Mouse (Mus musculus): ENCODE results near the gene Olfr1265. TPM values are rescaled to one million over a fixed set of nuclear protein-coding genes. Genes with fewer than 3 reads are reported as not detected.

The Olfr1265 gene
- polyA plus RNA-seq, 1 experiment: not detected

GRCm38 (mm10) chr2:90063494-90063893, 28.4 kb downstream of the Olfr1265 start, which contains the start of gene Olfr140:
Olfr140 (minus strand) TSS chr2:90063594.
- H3K79me2 ChIP-seq (ENCODE audit: control insufficient read depth, insufficient read depth): no peaks in the 10 kb centered on the region
- no peak within 1 kb of the TSS for H3ac ChIP-seq (ENCODE audit: control insufficient read depth, insufficient read length)
- H3K4me3 ChIP-seq: no peak within 1 kb of the TSS
- H3K27me3 ChIP-seq (ENCODE audit: control insufficient read depth, insufficient read depth, insufficient read length): no peaks in the 10 kb centered on the region
- H3K36me3 ChIP-seq (ENCODE audit: control insufficient read depth, insufficient read depth): no peaks in the 10 kb centered on the region
- TF ChIP-seq E2F4 (IDR thresholded peaks at IDR 0.05; ENCODE audit: insufficient read depth) (no peak), TCF12 (IDR thresholded peaks at IDR 0.05; ENCODE audit: insufficient read depth, poor library complexity, severe bottlenecking) (no peak), REST (IDR thresholded peaks at IDR 0.05; ENCODE audit: insufficient read depth, insufficient read length) (no peak), MYOD1 (IDR thresholded peaks at IDR 0.05; ENCODE audit: control insufficient read depth in 1 of 3, insufficient read length in 2 of 3, low read depth in 2 of 3) (no peak), MYOG (IDR thresholded peaks at IDR 0.05; ENCODE audit: control insufficient read depth in 1 of 3, insufficient read depth in 1 of 3, insufficient read length in 2 of 3, low read depth in 2 of 3) (no peak), MAX (IDR thresholded peaks at IDR 0.05; ENCODE audit: low read depth) (no peak), POLR2A (IDR thresholded peaks at IDR 0.05; ENCODE audit: insufficient read length, low read depth) (no peak), CEBPB (IDR thresholded peaks at IDR 0.05; ENCODE audit: insufficient read depth, poor library complexity, severe bottlenecking) (no peak)
- no peak within 1 kb of the TSS for H3K4me2 ChIP-seq (ENCODE audit: low read depth)

GRCm38 (mm10) chr2:90070065-90070464, 34.9 kb downstream of the Olfr1265 start:
- TF ChIP-seq POLR2AphosphoS2 (IDR thresholded peaks at IDR 0.05; ENCODE audit: insufficient read length, low read depth): no peak
- TF ChIP-seq CEBPB (IDR thresholded peaks at IDR 0.05; ENCODE audit: insufficient read depth, poor library complexity, severe bottlenecking): no peak
- TF ChIP-seq MAX (IDR thresholded peaks at IDR 0.05; ENCODE audit: low read depth): no peak
- TF ChIP-seq REST (IDR thresholded peaks at IDR 0.05; ENCODE audit: insufficient read depth, insufficient read length): no peak
- TF ChIP-seq USF1 (IDR thresholded peaks at IDR 0.05; ENCODE audit: low read depth): no peak
- no peak for TF ChIP-seq MYOD1 (IDR thresholded peaks at IDR 0.05; ENCODE audit: control insufficient read depth in 1 of 3, insufficient read length in 2 of 3, low read depth in 2 of 3)
- TF ChIP-seq SRF (IDR thresholded peaks at IDR 0.05; ENCODE audit: control insufficient read depth, insufficient read length, low read depth): no peak
- TF ChIP-seq TCF12 (IDR thresholded peaks at IDR 0.05; ENCODE audit: insufficient read depth, poor library complexity, severe bottlenecking): no peak
- no peak for TF ChIP-seq POLR2A (IDR thresholded peaks at IDR 0.05; ENCODE audit: insufficient read length, low read depth)
- no peak for TF ChIP-seq TCF3 (IDR thresholded peaks at IDR 0.05; ENCODE audit: insufficient read length, low read depth)
- H3K79me2 ChIP-seq (ENCODE audit: control insufficient read depth, insufficient read depth): no peaks in the 10 kb centered on the region
- H3K4me3 ChIP-seq: no peak overlapping the region
- H3ac ChIP-seq (ENCODE audit: control insufficient read depth, insufficient read length): no peak overlapping the region
- no peaks in the 10 kb centered on the region for H3K36me3 ChIP-seq (ENCODE audit: control insufficient read depth, insufficient read depth)
- no peak overlapping the region for H3K4me2 ChIP-seq (ENCODE audit: low read depth)
- H3K27me3 ChIP-seq (ENCODE audit: control insufficient read depth, insufficient read depth, insufficient read length): no peaks in the 10 kb centered on the region

Other genes with a start within 250 kb of the Olfr1265 start
- not detected for gene Olfr1254, start 241.7 kb upstream of the Olfr1265 start, polyA plus RNA-seq (2012; fragmentation: generic; extraction: Trizol)
- gene Olfr1255, start 223.3 kb upstream of the Olfr1265 start, polyA plus RNA-seq (2012; fragmentation: generic; extraction: Trizol): not detected
- not detected for gene Olfr1256, start 193.8 kb upstream of the Olfr1265 start, polyA plus RNA-seq (2012; fragmentation: generic; extraction: Trizol)
- gene Olfr48, start 187.1 kb upstream of the Olfr1265 start, polyA plus RNA-seq (2012; fragmentation: generic; extraction: Trizol): not detected
- gene Olfr1257, start 156.9 kb upstream of the Olfr1265 start, polyA plus RNA-seq (2012; fragmentation: generic; extraction: Trizol): not detected
- gene Olfr1258, start 108.0 kb upstream of the Olfr1265 start, polyA plus RNA-seq (2012; fragmentation: generic; extraction: Trizol): 0.17 TPM
- gene Olfr1259, start 86.7 kb upstream of the Olfr1265 start, polyA plus RNA-seq (2012; fragmentation: generic; extraction: Trizol): 0.59 TPM
- gene Olfr1260, start 61.0 kb upstream of the Olfr1265 start, polyA plus RNA-seq (2012; fragmentation: generic; extraction: Trizol): 0.05 TPM
- not detected for gene Olfr1261, start 44.1 kb upstream of the Olfr1265 start, polyA plus RNA-seq (2012; fragmentation: generic; extraction: Trizol)
- not detected for gene Olfr1262, start 35.2 kb upstream of the Olfr1265 start, polyA plus RNA-seq (2012; fragmentation: generic; extraction: Trizol)
- 0.02 TPM for gene Olfr1263, start 23.2 kb upstream of the Olfr1265 start, polyA plus RNA-seq (2012; fragmentation: generic; extraction: Trizol)
- gene Olfr1264, start 9.8 kb upstream of the Olfr1265 start, polyA plus RNA-seq (2012; fragmentation: generic; extraction: Trizol): not detected
- gene Olfr140, start 28.3 kb downstream of the Olfr1265 start, polyA plus RNA-seq (2012; fragmentation: generic; extraction: Trizol): not detected
- not detected for gene Olfr1269, start 86.1 kb downstream of the Olfr1265 start, polyA plus RNA-seq (2012; fragmentation: generic; extraction: Trizol)
- gene Olfr32, start 107.0 kb downstream of the Olfr1265 start, polyA plus RNA-seq (2012; fragmentation: generic; extraction: Trizol): not detected
- not detected for gene Olfr1270, start 117.8 kb downstream of the Olfr1265 start, polyA plus RNA-seq (2012; fragmentation: generic; extraction: Trizol)
- gene Olfr1506, start 189.2 kb downstream of the Olfr1265 start, polyA plus RNA-seq (2012; fragmentation: generic; extraction: Trizol): not detected
- gene Olfr142, start 222.3 kb downstream of the Olfr1265 start, polyA plus RNA-seq (2012; fragmentation: generic; extraction: Trizol): not detected
- gene Olfr1271, start 235.7 kb downstream of the Olfr1265 start, polyA plus RNA-seq (2012; fragmentation: generic; extraction: Trizol): not detected